In the genomic region with DNA sequence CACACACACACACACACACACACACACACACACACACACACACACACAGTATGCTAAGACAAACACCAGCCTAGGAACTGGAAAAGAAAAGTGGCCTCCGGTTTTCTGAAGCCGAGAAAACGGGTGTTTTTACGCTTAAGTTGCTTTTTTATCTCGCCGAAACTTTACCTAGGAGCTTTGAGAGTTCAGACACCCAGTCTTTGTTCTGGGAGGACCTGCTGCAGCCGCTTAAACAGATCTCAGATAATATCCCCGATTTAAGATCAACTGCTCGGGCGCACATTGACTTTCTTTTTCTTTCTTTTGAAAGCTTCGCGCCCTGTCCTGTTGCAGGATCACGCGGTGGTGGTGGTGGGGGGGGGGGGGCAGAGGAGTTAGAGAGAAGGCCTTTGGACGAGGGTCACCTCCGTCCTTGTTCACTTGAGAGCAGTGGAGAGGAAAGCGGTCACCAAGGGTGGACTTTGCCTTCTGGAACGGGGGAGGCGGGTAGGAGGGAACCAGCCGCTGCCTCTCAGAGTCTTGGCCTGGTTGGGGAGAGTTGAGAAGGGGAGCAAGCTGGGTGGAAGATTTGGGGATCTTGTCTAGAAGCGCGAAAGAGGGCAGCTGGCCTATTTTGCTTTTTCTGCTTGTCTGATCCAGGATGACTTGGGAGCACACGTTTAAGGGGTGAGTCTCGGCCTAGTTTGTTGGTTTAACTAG, we compare ENCODE assay signal across 14 mouse cellular contexts. TPM values are rescaled to one million over a fixed set of nuclear protein-coding genes. Genes with fewer than 3 reads are reported as not detected.
DNase-seq lines count a peak whose midpoint lies in the region; ATAC-seq and TF ChIP-seq lines count a peak whose summit lies in the region.
"Had no signal": no experiment of that assay in that cellular context is flagged by ENCODE, and none has a peak within 500 bp of the region (broad histone marks: within the 10 kb centered on the region; RNA-seq: fewer than 3 reads in every experiment).

No protein-coding gene starts in this region.

- no peak overlapping the region for H3K9ac ChIP-seq in heart, embryonic 15.5 days
- H3K9ac ChIP-seq in neural tube, embryonic 11.5 days (ENCODE audit: low read length) = no peak overlapping the region
- no peak overlapping the region for H3K9ac ChIP-seq in lung, postnatal 0 days (replicated peaks; ENCODE audit: low read depth)
- H3K9ac ChIP-seq: forebrain, embryonic 15.5 days; neural tube, embryonic 12.5 days had no signal

- peak overlapping the region; percentile 13; the same call in 1 of the 2 replicates for H3K4me3 ChIP-seq in heart, embryonic 15.5 days
- H3K4me3 ChIP-seq in neural tube, embryonic 11.5 days (ENCODE audit: low read depth, low read length) = no peak overlapping the region
- no peak overlapping the region for H3K4me3 ChIP-seq in lung, postnatal 0 days (ENCODE audit: low read depth, low read length)
- H3K4me3 ChIP-seq: forebrain, embryonic 15.5 days; neural tube, embryonic 12.5 days had no signal

- no peaks in the 10 kb centered on the region for H3K36me3 ChIP-seq in heart, embryonic 15.5 days
- H3K36me3 ChIP-seq in neural tube, embryonic 11.5 days (ENCODE audit: control insufficient read depth, insufficient read depth, low read length) = no peaks in the 10 kb centered on the region
- H3K36me3 ChIP-seq in lung, postnatal 0 days (ENCODE audit: insufficient read depth, low read length) = no peaks in the 10 kb centered on the region
- H3K36me3 ChIP-seq: forebrain, embryonic 15.5 days; neural tube, embryonic 12.5 days had no signal

- WGBS in heart, embryonic 15.5 days = 14% methylated on average over 24 of the region's 24 CpGs
- WGBS in neural tube, embryonic 11.5 days = under 1% methylated on average over 24 of the region's 24 CpGs
- WGBS in lung, postnatal 0 days = 15% methylated on average over 23 of the region's 24 CpGs

- peaks cover 13% of the 10 kb centered on the region for H3K4me1 ChIP-seq in heart, embryonic 15.5 days (replicated peaks)
- H3K4me1 ChIP-seq in neural tube, embryonic 11.5 days (ENCODE audit: control insufficient read depth, insufficient read depth, low read length) = no peaks in the 10 kb centered on the region; the same call in 1 of the 2 replicates
- 0 out of 2 replicates have a peak, but pooled peaks cover under 1% of the 10 kb centered on the region for H3K4me1 ChIP-seq in lung, postnatal 0 days (ENCODE audit: insufficient read depth, low read depth, low read length)

- peak overlapping the region; percentile 32; the same call in 1 of the 2 replicates for H3K27ac ChIP-seq in heart, embryonic 15.5 days
- no peak overlapping the region for H3K27ac ChIP-seq in neural tube, embryonic 11.5 days (ENCODE audit: low read depth, low read length)
- H3K27ac ChIP-seq in lung, postnatal 0 days (ENCODE audit: low read length) = no peak overlapping the region
- H3K27ac ChIP-seq: forebrain, embryonic 15.5 days; neural tube, embryonic 12.5 days had no signal

- peaks cover 76% of the 10 kb centered on the region for H3K27me3 ChIP-seq in heart, embryonic 15.5 days
- peaks cover 90% of the 10 kb centered on the region for H3K27me3 ChIP-seq in neural tube, embryonic 11.5 days (ENCODE audit: control insufficient read depth, insufficient read depth, low read length)
- H3K27me3 ChIP-seq in lung, postnatal 0 days (replicated peaks; ENCODE audit: insufficient read depth, low read length) = peaks cover 73% of the 10 kb centered on the region
- H3K27me3 ChIP-seq: CH12.LX had no signal

- TF ChIP-seq CTCF in lung, postnatal 0 days (IDR thresholded peaks at IDR 0.05) = no peak

- no peaks in the 10 kb centered on the region for H3K9me3 ChIP-seq in heart, embryonic 15.5 days (replicated peaks)
- H3K9me3 ChIP-seq in neural tube, embryonic 11.5 days (ENCODE audit: control insufficient read depth, low read length) = no peaks in the 10 kb centered on the region
- no peaks in the 10 kb centered on the region; the same call in 1 of the 2 replicates for H3K9me3 ChIP-seq in lung, postnatal 0 days (ENCODE audit: low read length)
- H3K9me3 ChIP-seq: forebrain, embryonic 15.5 days; neural tube, embryonic 12.5 days had no signal

- no peak for DNase-seq in heart, adult 9 months (ENCODE audit: low spot score in 2 of 2)
- peak; percentile 60 for DNase-seq in embryo, embryonic 9.5 days (ENCODE audit: extremely low spot score)
- peak; percentile 87 for DNase-seq in kidney, adult 9 months
- DNase-seq in neural tube, embryonic 11.5 days (ENCODE audit: low spot score) = peak; percentile 51
- no peak for DNase-seq in lung, postnatal 0 days (ENCODE audit: low spot score)
- DNase-seq in cerebellum, postnatal 4 days (ENCODE audit: low spot score in 2 of 2) = no peak
- no peak for DNase-seq in layer of hippocampus, postnatal 36 days
- DNase-seq: cerebellum, adult 18-20 months; lung, adult 2 months had no signal

- no peak for ATAC-seq in heart, embryonic 15.5 days (replicated peaks; ENCODE audit: insufficient number of reproducible peaks, insufficient read depth, low FRiP score, low read depth)
- ATAC-seq in neural tube, embryonic 11.5 days (ENCODE audit: insufficient read depth, low FRiP score, low TSS enrichment) = no peak
- no peak for ATAC-seq in lung, postnatal 0 days
- ATAC-seq: forebrain, embryonic 15.5 days had no signal

- TF ChIP-seq EP300 in lung, postnatal 0 days (IDR thresholded peaks at IDR 0.05) = no peak

- H3K4me2 ChIP-seq in heart, embryonic 15.5 days = peak overlapping the region; percentile 42
- no peak overlapping the region for H3K4me2 ChIP-seq in neural tube, embryonic 11.5 days (ENCODE audit: low read depth)
- no peak overlapping the region for H3K4me2 ChIP-seq in lung, postnatal 0 days (replicated peaks; ENCODE audit: low read depth, low read length)
- H3K4me2 ChIP-seq: forebrain, embryonic 15.5 days; neural tube, embryonic 12.5 days had no signal

RNA-seq across cellular contexts. Expression of gene Pitx2, which starts 21.2 kb away (rescaled TPM):
- polyA plus RNA-seq in heart, embryonic 15.5 days (2015; fragmentation: Nextera tagmentation; extraction: Ambion mirVana) = 15.0 and 19.2 TPM in 2 replicates
- 16.1 and 19.1 TPM in 2 replicates for polyA plus RNA-seq in neural tube, embryonic 11.5 days (2014; fragmentation: Nextera tagmentation; extraction: Ambion mirVana)
- polyA plus RNA-seq in lung, postnatal 0 days (2015; fragmentation: Nextera tagmentation; extraction: Ambion mirVana) = 1.5 and 1.8 TPM in 2 replicates
- total RNA-seq in layer of hippocampus, postnatal 36 days (2021) = not detected
- total RNA-seq: CH12.LX; layer of hippocampus, adult 18-20 months had no signal

Comparison
In these comparisons a context has a peak if more than half of its experiments do, and no peak if none do; other contexts are left out.
1. DNase-seq: peak in embryo, embryonic 9.5 days (single experiment), kidney, adult 9 months (single experiment) and neural tube, embryonic 11.5 days (single experiment); none in heart, adult 9 months (0 of 2), lung, postnatal 0 days (single experiment), cerebellum, postnatal 4 days (0 of 2) and layer of hippocampus, postnatal 36 days (0 of 2).